Mouse (Mus musculus) E14TG2a.4 (cell line): ENCODE measurements around the gene Yars.

ENCODE experiments used
- H3K27me3 ChIP-seq: 2 replicates; pipeline ENCODE4 v1.6.1; 2014; ENCODE audit warnings: low read length, control low read depth; ENCODE audit not compliant: insufficient read depth
- H3K36me3 ChIP-seq: 2 replicates; pipeline ENCODE4 v1.6.1; 2014; ENCODE audit warnings: low read length, control low read depth; ENCODE audit not compliant: insufficient read depth
- H3K4me1 ChIP-seq: replicated peaks from 2 replicates; pipeline ENCODE4 v1.6.1; 2014; ENCODE audit warnings: low read depth, low read length, control low read depth
- H3K4me3 ChIP-seq: replicated peaks from 2 replicates; pipeline ENCODE4 v1.5.1; 2014; ENCODE audit warnings: mild to moderate bottlenecking, low read length
- H3K9me3 ChIP-seq: 2 replicates; pipeline ENCODE4 v1.6.1; 2014; ENCODE audit warnings: low read length, control low read depth
- CTCF ChIP-seq: conservative IDR thresholded peaks from 2 replicates; pipeline ENCODE4 v1.5.1; 2014; ENCODE audit warnings: low read length
- NANOG ChIP-seq: IDR thresholded peaks from 2 replicates; pipeline ENCODE4 v1.6.1; 2014; ENCODE audit warnings: borderline replicate concordance, low read length, mixed read lengths
- POU5F1 ChIP-seq: IDR thresholded peaks from 2 replicates; pipeline ENCODE4 v1.6.1; 2014; ENCODE audit warnings: low read length, borderline replicate concordance

Yars gene

DNA sequence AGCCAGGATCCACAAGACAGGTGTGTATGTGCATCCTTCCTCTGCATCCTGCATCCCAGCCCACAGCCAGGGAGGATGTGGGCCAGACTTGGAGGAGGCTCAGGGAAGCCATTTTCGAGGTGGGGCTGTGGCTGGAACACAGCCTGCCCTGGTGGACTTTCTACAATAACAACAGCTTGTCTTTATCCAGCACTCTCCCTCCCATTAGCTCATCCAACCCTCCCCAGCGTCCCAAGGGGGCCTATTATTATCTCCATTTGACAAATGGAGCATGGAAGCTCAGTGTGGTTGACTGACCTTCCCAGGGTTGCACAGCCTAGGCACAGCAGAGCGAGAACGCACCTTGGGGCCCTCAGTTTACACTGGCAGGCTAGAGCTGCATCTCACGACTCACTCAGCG lies 71.1 kb downstream of the Yars start:
- Histone ChIP-seq H3K9me3 (no peaks in the 10 kb centered on the region), H3K4me3 (peak overlapping the region; percentile 62), H3K4me1 (peaks cover 75% of the 10 kb centered on the region), H3K36me3 (no peaks in the 10 kb centered on the region), H3K27me3 (peaks cover 10% of the 10 kb centered on the region; the same call in 1 of the 2 replicates)
- TF ChIP-seq POU5F1 (no peak), NANOG (no peak), CTCF (no peak)

DNA sequence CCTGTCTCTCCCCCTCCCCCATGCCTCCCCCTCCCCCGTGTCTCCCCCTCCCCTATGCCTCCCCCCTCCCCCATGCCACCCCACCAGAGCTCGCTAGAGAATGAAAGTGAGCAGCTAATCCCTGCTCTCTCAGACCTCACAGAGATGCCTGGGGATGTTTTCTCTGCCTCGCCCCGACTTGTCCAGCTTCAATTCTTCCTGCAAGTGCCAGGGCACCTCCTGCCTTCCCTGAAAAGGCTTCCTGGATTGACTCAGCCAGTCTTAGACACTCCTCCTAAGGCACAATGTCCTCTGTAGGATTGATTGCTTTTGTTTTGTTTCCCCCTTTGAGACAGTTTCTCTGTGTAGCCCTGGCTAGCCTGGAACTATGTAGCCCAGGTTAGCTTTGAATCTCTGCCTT lies 71.6 kb downstream of the Yars start, which contains the start of gene C77080:
C77080 (minus strand) TSS at position 209 of the 400 bp plus-strand sequence.
- Histone ChIP-seq H3K36me3 (no peaks in the 10 kb centered on the region), H3K4me3 (peak within 1 kb of the TSS; percentile 62), H3K27me3 (peaks cover 6% of the 10 kb centered on the region; the same call in 1 of the 2 replicates), H3K9me3 (no peaks in the 10 kb centered on the region), H3K4me1 (peaks cover 77% of the 10 kb centered on the region)
- no peak for TF ChIP-seq POU5F1
- TF ChIP-seq NANOG, result no peak
- TF ChIP-seq CTCF, result no peak

DNA sequence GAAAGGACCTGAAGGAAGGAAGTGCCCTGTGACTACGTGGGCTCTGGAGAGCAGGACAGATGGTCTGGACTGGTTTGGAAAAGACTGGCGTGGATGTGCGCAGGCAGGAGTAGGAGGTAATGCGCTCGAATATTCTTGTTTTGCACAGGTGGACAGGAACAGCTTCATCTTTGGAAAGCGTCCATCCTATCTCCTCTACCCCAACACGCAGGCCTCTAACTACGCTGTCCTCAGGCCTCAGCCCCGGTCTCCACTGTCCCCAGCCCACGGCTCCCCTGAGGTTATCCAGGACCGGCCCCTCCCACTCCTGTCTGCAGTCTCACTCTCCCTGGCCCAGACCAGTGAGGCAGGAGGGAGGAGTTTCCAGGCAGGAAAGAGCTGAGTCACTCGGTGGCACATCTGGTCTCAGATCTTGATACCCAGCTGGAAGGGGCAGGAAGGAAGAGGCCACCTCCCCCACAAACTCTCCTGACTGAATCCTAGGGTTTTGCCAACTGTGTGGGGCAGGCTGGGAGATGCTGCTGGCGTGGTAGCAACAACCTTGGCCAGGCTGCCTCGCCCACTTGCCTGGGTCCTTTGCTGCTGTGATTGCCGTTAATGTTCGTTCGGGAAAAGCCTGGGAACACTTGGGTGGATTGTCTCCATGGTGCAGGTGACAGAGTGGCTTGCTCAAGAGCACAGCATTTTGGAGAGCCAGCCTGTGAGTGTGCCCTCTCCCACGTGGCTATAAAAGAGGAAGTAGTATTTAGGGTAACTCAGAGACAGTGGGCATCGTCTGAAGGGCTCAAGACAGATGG lies 73.9 kb downstream of the Yars start:
- Histone ChIP-seq H3K9me3 (no peaks in the 10 kb centered on the region), H3K36me3 (no peaks in the 10 kb centered on the region), H3K4me3 (peak overlapping the region; percentile 63), H3K27me3 (no peaks in the 10 kb centered on the region), H3K4me1 (peaks cover 82% of the 10 kb centered on the region)
- TF ChIP-seq NANOG, result no peak
- no peak for TF ChIP-seq CTCF
- TF ChIP-seq POU5F1, result no peak

DNA sequence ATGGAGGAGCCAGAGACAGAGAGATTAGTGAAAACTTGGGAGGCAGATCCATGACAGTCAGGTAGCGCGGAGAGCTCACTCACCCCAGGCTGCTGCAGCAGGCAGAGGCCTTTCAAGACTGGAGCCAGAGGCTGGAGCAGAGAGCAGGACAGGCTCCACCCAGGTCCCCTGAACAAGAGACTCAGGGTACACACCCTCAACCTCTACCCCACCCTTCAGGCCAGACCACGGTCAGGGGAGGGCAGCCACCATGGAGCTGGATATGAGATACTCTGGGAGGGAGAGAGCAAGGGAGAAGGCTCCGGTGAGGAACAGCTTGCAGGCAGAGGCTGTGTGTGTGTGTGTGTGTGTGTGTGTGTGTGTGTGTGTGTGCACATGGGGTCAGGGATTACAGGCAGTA lies 76.6 kb downstream of the Yars start:
- Histone ChIP-seq H3K27me3 (no peaks in the 10 kb centered on the region), H3K36me3 (no peaks in the 10 kb centered on the region), H3K4me1 (peaks cover 61% of the 10 kb centered on the region), H3K9me3 (no peaks in the 10 kb centered on the region), H3K4me3 (peak overlapping the region; percentile 32)
- TF ChIP-seq POU5F1, result no peak
- TF ChIP-seq NANOG, result no peak
- no peak for TF ChIP-seq CTCF

DNA sequence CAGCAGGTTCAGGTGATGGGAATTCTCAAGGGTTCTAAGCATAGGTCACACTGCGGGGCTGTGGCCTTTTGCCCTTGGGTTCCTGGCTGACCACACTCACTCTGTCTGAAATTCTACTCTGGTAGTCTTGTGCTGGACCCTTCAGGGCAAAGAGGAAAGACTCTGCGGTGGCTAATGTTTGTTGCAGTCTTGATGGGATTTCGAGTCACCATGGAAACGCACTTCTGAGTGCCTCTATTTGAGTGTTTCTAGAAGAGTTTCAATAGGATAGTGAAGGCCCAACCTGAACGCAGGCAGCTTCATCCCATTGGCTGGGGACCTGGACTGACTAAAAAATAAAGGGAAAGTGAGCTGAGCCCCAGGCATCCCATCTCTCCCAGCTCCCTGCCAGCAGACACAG lies 77.3 kb downstream of the Yars start:
- Histone ChIP-seq H3K9me3 (no peaks in the 10 kb centered on the region), H3K36me3 (no peaks in the 10 kb centered on the region), H3K4me3 (no peak overlapping the region), H3K27me3 (no peaks in the 10 kb centered on the region), H3K4me1 (peaks cover 60% of the 10 kb centered on the region)
- no peak for TF ChIP-seq CTCF
- TF ChIP-seq NANOG, result no peak
- TF ChIP-seq POU5F1, result no peak

DNA sequence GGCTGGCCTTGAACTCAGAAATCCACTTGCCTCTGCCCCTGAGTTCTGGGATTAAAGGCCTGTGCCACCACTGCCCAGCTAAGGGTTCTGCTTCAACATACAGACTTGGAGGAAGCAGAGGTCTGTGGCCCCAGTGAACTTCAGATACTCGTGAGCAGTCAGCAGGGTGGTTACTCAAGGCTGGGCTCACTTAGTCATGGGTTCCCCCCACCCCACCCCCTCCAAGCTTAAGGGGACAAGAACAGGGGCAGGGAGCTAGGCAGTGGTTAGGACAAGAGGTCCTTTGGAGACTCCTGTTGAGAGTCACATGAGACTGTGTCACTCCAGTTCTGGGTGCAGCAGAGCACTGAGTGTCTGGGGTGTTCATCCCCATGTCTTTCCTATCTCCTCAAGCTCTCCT lies 79.1 kb downstream of the Yars start:
- Histone ChIP-seq H3K4me1 (peaks cover 59% of the 10 kb centered on the region), H3K27me3 (no peaks in the 10 kb centered on the region), H3K36me3 (no peaks in the 10 kb centered on the region), H3K9me3 (no peaks in the 10 kb centered on the region), H3K4me3 (no peak overlapping the region)
- TF ChIP-seq NANOG (no peak), CTCF (no peak), POU5F1 (no peak)
